Mouse (Mus musculus) small intestine, adult 2 months (tissue): ENCODE measurements around the gene Lrriq3.

Experiments used
- CTCF ChIP-seq: fragments of 200-500 bp; IDR thresholded peaks from 2 replicates; pipeline ENCODE4 v1.5.1; 2012; ENCODE audit warnings: low read depth, mild to moderate bottlenecking, control low read depth, inconsistent platforms, low read length, moderate library complexity, mixed read lengths; ENCODE audit not compliant: insufficient replicate concordance, insufficient read length; ENCODE audit errors: extremely low read depth
- POLR2A ChIP-seq: fragments of 200-500 bp; IDR thresholded peaks from 2 replicates; pipeline ENCODE4 v1.6.1; 2012; ENCODE audit warnings: low read depth, mild to moderate bottlenecking, control low read depth, inconsistent platforms, low read length, moderate library complexity

- TF ChIP-seq CTCF (no peak), POLR2A (no peak)
These were observed 1.2 kb upstream of the Lrriq3 start for GRCm38 (mm10) chr3:155092081-155092480.
